Mouse (Mus musculus) hindbrain, embryonic 14.5 days (tissue): ENCODE results near the gene Gm10639. TPM values are rescaled to one million over a fixed set of nuclear protein-coding genes. Genes with fewer than 3 reads are reported as not detected.

Source experiments
- polyA plus RNA-seq: library from polyadenylated mRNA; unstranded; fragments of >200 nt; fragmentation: Nextera tagmentation; extraction: Ambion mirVana; gene quantifications from 2 replicates; pipeline ENCODE4 v1.2.1, GENCODE M21; 2014

Gm10639 gene
- polyA plus RNA-seq, 1 experiment from 2014 or later, result not detected

Other genes with a start within 250 kb of the Gm10639 start
- gene Gcm1, start 238.0 kb upstream of the Gm10639 start, polyA plus RNA-seq, result not detected in 2 replicates
- 82.1 and 96.8 TPM in 2 replicates for gene Fbxo9, start 180.9 kb upstream of the Gm10639 start, polyA plus RNA-seq
- 34.6 and 38.9 TPM in 2 replicates for gene Ick, start 180.7 kb upstream of the Gm10639 start, polyA plus RNA-seq
- 23.6 and 31.3 TPM in 2 replicates for gene Gsta4, start 107.1 kb upstream of the Gm10639 start, polyA plus RNA-seq
- not detected in 2 replicates for gene Gsta1, start 59.3 kb upstream of the Gm10639 start, polyA plus RNA-seq
- not detected in 2 replicates for gene Gm3776, start 32.8 kb upstream of the Gm10639 start, polyA plus RNA-seq
- gene Omt2a, start 24.9 kb downstream of the Gm10639 start, polyA plus RNA-seq, result not detected in 2 replicates
- not detected in 2 replicates for gene Omt2b, start 37.7 kb downstream of the Gm10639 start, polyA plus RNA-seq
- gene Gsta2, start 65.9 kb downstream of the Gm10639 start, polyA plus RNA-seq, result not detected in 2 replicates
- 4.5 and 6.0 TPM in 2 replicates for gene Dppa5a, start 78.3 kb downstream of the Gm10639 start, polyA plus RNA-seq
- 5.0 and 6.5 TPM in 2 replicates for gene Ooep, start 88.8 kb downstream of the Gm10639 start, polyA plus RNA-seq
- 0.40 and 0.75 TPM in 2 replicates for gene Ddx43, start 105.9 kb downstream of the Gm10639 start, polyA plus RNA-seq
- gene Cgas, start 153.3 kb downstream of the Gm10639 start, polyA plus RNA-seq, result 0.63 and 0.84 TPM in 2 replicates
- 27.5 and 28.5 TPM in 2 replicates for gene Mto1, start 158.3 kb downstream of the Gm10639 start, polyA plus RNA-seq
- 1.4 and 2.0 TPM in 2 replicates for gene Gm17324, start 158.9 kb downstream of the Gm10639 start, polyA plus RNA-seq
- gene Eef1a1, start 199.2 kb downstream of the Gm10639 start, polyA plus RNA-seq, result 3,726 and 3,749 TPM in 2 replicates